Mouse (Mus musculus) lung, adult 2 months (tissue): ENCODE data around the gene Tekt1.

Experiments
- CTCF ChIP-seq: fragments of 200-500 bp; IDR thresholded peaks from 2 replicates; pipeline ENCODE4 v1.5.1; 2011; ENCODE audit warnings: mild to moderate bottlenecking, low read length, control low read depth; ENCODE audit not compliant: insufficient read depth
- POLR2A ChIP-seq: fragments of 200-500 bp; IDR thresholded peaks from 2 replicates; pipeline ENCODE4 v1.6.1; 2011; ENCODE audit warnings: low read depth, mild to moderate bottlenecking, control low read depth, low read length, borderline replicate concordance; ENCODE audit errors: extremely low read depth

DNA sequence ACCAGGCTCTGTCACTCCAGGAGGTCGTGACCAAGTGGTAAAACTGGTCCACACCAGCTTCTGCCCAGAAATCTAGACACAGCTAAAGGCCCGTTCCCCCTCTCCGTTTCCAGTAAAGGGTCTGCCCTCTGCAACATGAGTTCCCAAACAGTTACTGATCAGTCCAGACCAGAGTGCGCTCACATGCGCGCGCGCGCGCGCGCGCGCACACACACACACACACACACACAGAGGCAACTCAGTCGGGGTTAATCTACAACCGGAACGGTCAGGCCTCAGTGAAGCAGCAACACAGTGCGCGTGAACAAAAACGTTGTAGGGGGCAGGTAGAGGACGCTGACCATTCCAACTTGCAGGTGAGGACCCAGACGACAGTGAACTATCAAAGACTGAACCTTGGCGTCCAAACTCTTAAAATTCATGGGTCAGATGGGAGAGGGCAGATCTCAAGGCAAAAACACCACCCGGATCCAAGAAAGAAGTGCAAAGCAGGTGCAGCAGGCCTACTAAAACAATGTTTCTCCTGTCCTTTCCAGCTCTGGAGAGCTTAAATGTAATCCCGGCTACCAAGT lies 48.4 kb upstream of the Tekt1 start:
- no peak for TF ChIP-seq CTCF
- TF ChIP-seq POLR2A = no peak
